Mouse (Mus musculus): ENCODE data around the gene Ip6k3.

Ip6k3 gene

DNA sequence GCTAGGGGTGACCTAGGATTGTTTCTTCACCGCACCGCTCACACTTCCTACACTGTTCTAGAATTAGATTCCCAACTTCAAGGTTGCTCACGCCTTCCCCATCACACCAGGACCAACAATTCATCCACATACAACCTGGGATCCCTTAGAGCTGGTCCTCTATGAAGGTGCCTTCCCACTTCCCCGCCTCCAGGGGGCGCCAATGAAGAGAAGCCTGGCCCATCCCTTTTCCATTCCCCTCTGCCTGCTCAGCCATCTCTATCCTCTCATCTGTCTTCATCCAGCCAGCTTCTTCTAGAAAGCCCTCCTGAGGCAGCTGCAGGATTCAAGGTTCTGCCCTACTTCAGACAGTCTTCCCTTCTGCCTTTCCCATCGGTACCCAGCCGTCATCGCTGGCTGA, 16.2 kb downstream of the Ip6k3 start:
- no peak for DNase-seq

GRCm38 (mm10) chr17:27150871-27151270, 16.7 kb downstream of the Ip6k3 start:
- DNase-seq: no peak

DNA sequence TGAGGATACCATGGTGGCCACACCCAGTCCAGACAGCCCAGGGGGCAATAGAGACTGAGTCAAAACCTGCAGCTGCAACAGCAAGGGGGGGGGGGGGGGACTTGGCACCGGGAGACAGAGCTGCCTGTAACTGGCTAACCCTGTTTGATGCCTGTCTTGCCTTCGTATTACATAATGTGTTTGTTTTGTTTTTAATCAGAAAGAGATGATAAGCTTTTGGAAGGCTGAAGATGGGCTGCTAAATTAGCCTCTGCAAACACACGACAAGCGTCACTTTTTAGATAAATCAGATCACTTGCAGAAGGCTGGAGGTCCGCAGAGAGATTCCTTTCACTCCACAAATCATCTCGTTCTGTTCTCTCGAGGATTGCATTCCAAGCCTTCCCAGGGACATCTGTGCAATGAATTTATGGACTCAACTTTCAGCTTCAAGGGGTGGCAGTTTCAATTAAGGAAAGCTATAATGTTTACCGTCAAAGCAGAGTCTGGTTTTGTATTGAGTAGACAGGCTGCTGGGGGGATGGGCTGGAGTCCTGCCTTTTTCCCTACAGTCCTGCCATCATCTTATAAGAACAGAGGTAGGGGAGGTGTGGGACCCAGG, 21.2 kb downstream of the Ip6k3 start:
- DNase-seq: no peak

- DNase-seq: no peak
Observed at GRCm38 (mm10) chr17:27144152-27144551, 23.4 kb downstream of the Ip6k3 start.

- DNase-seq: no peak
Observed at GRCm38 (mm10) chr17:27141971-27142450, 25.6 kb downstream of the Ip6k3 start.

GRCm38 (mm10) chr17:27140262-27140661, 27.3 kb downstream of the Ip6k3 start:
- DNase-seq: no peak

DNA sequence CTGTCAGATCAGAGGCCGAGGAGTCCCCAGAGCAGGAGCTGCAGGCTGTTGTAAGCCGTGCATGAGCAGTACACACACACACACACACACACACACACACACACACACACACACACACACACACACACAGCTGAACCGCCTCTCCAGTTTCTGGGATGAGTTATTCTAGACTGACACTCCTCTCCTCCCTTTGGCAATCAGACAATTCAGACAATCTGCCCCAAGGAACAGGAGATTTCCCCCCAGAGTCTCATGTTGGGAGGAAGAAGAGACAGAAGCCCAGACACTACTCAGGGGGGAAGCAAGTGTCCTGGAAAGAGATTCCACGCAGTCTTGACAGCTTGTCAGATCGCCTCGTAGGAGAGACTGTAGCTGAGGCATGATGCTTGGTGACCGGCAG, 28.3 kb downstream of the Ip6k3 start:
- DNase-seq: no peak

- no peak for DNase-seq
Observed at GRCm38 (mm10) chr17:27138396-27138795, 29.2 kb downstream of the Ip6k3 start.

- no peak for DNase-seq
Observed at GRCm38 (mm10) chr17:27134715-27135114, 32.9 kb downstream of the Ip6k3 start.

- no peak for DNase-seq
Observed at GRCm38 (mm10) chr17:27134187-27134586, 33.4 kb downstream of the Ip6k3 start.

- DNase-seq: peak; percentile 94
Observed at GRCm38 (mm10) chr17:27133551-27134141, 33.9 kb downstream of the Ip6k3 start, which contains the start of gene Uqcc2. Gene Uqcc2, minus strand, starts transcription at chr17:27133916.

- peak; percentile 30 for DNase-seq
Observed at GRCm38 (mm10) chr17:27132238-27132637, 35.4 kb downstream of the Ip6k3 start.

GRCm38 (mm10) chr17:27131240-27131665, 36.3 kb downstream of the Ip6k3 start:
- DNase-seq: peak; percentile 49

GRCm38 (mm10) chr17:27130246-27130645, 37.3 kb downstream of the Ip6k3 start:
- DNase-seq: no peak

DNA sequence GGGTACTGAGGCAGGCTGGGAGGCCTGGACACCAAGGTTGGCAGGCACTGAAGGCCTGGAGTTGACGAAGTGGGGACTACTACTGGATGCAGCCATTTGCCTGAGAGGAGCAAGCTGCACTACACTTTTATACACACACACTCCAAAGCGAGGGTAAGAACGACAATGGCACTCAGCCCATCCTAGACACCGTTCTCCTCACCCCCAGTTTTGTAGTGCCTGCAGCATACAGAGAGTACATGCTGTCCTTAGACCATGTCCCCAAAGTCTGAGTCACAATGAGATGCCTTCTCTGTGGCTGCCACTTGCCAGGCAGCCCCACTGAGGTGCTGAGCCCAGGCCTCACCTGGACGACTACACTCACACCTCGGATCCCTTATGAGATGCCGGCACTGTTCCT, 37.8 kb downstream of the Ip6k3 start:
- no peak for DNase-seq

- no peak for DNase-seq
Observed at GRCm38 (mm10) chr17:27129291-27129690, 38.3 kb downstream of the Ip6k3 start.

GRCm38 (mm10) chr17:27128189-27128588, 39.4 kb downstream of the Ip6k3 start:
- DNase-seq: no peak

- DNase-seq: no peak
Observed at GRCm38 (mm10) chr17:27126974-27127373, 40.6 kb downstream of the Ip6k3 start.

- DNase-seq: no peak
Observed at GRCm38 (mm10) chr17:27125669-27126202, 41.9 kb downstream of the Ip6k3 start.

- DNase-seq: peak; percentile 74
Observed at GRCm38 (mm10) chr17:27125185-27125584, 42.4 kb downstream of the Ip6k3 start.

GRCm38 (mm10) chr17:27123813-27124375, 43.7 kb downstream of the Ip6k3 start:
- DNase-seq: no peak

DNA sequence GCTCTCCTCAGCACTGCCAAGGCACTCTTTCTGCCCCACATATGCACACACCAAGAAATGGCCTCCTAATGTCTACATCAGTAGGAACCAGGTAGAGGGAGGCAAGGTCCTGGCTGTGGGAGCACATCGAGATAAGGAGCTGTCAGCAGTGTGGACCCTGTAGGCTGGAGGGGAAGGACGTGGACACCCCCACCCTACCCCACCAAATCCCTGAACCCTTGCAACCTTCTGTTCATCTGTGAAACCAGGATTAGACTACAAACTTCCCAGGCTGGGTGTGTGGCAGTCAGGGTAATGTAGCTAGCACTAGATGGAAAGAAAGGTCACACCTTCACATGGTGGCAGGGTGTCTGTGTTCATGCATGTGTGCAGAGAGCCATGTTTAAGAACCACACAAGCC, 44.5 kb downstream of the Ip6k3 start:
- no peak for DNase-seq

DNA sequence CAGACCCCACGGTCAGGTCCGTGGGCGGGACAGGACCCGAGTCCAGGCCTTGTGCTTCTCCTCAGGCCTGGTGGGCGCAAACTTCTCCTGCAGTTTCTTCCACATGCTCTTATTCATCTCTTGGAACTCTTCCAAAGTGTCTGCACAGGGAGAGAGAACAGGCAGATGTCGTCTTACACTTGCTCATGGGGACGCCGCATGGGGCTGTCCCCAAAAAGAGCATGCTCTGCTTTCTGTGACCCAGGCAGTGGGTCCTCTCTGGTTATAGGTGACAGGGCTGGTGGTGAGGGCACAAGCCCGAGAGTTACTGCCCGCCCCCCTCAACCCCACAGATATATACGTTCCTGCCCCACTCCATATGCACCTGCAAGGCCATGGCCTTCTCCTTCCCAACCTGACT, 44.9 kb downstream of the Ip6k3 start:
- DNase-seq: no peak

DNA sequence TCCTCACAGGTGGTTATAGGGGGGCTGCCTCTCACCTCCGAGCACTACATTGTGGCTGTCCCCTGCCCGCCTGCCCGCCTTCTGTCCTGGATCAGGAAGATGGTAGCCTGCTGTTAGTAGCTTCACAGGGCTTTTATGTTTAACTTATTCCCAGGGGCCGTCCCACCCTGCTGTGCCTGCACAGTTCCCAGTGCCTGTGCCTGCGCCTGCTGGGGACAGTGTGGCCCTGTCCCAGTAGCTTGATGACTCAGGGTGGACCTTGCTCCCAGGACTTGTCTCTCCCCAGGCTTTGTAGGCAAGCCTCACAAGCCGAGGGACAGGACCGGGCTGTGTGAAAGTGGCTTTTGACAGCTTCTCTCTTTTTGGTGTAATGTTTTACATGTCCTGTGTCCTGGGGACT, 45.8 kb downstream of the Ip6k3 start:
- no peak for DNase-seq

All from right cerebral cortex, postnatal 25 days (tissue).